Mouse (Mus musculus) cortical plate, adult 2 months (tissue): ENCODE measurements around the gene Hmox1. TPM values are rescaled to one million over a fixed set of nuclear protein-coding genes. Genes with fewer than 3 reads are reported as not detected.

Experiments
- H3K27ac ChIP-seq: fragments of 200-500 bp; 2 replicates; pipeline ENCODE4 v1.5.1; 2012; ENCODE audit warnings: low read length, control low read depth, inconsistent platforms; ENCODE audit not compliant: insufficient read depth
- H3K4me1 ChIP-seq: fragments of 200-500 bp; 2 replicates; pipeline ENCODE4 v1.6.1; 2011; ENCODE audit warnings: low read length; ENCODE audit not compliant: control insufficient read depth, insufficient read depth
- H3K4me3 ChIP-seq: fragments of 200-500 bp; 2 replicates; pipeline ENCODE4 v1.5.1; 2011; ENCODE audit warnings: mild to moderate bottlenecking, low read length, control low read depth; ENCODE audit not compliant: insufficient read depth
- CTCF ChIP-seq: fragments of 200-500 bp; IDR thresholded peaks from 2 replicates; pipeline ENCODE4 v1.5.1; 2011; ENCODE audit warnings: mild to moderate bottlenecking, control low read depth, low read length; ENCODE audit not compliant: insufficient read depth; ENCODE audit errors: extremely low read depth
- POLR2A ChIP-seq: fragments of 200-500 bp; IDR thresholded peaks from 2 replicates; pipeline ENCODE4 v1.6.1; 2011; ENCODE audit warnings: mild to moderate bottlenecking, low read length, control low read depth; ENCODE audit not compliant: insufficient read depth; ENCODE audit errors: extremely low read depth
- polyA plus RNA-seq: library from polyadenylated mRNA; depleted of rRNA; stranded (reverse); fragments of >200 nt; gene quantifications from 2 replicates; pipeline ENCODE4 v1.2.3, GENCODE M21; 2012

Gene Hmox1
- polyA plus RNA-seq, 1 experiment: 6.5 TPM

DNA sequence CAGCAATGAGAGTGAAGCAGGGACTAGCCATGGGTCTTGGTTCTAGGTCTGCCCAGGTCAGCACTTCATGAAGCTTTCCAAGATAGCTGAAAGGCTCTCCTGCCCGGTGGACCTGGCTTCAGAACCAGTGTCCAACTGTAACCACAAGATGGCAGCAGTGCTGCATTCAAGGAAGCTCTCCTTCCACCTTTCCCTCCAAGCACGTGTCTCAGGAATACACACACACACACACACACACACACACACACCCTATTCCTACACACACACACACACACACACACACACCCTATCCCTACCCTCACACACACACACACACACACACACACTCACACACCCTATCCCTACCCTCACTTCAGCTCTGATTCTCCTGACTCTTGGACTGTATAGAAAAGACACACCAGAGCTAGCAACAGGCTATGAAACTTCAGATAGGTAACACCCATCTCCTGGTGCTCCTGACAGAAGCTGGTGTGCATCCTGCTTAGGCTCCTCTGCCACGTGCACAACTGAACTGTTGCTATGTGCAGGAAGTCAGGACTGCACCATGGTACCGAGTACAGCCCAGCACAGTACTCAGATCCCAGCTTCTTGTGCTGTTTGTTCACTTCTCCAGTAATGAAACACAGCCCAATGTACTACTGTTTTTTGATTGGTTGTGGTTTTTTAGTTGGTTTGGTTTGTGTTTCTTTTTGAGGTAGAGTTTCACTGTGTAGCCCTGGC is 21.6 kb upstream of the Hmox1 start:
- Histone ChIP-seq H3K27ac (no peak overlapping the region), H3K4me1 (no peaks in the 10 kb centered on the region), H3K4me3 (no peak overlapping the region)
- peak; percentile 98 for TF ChIP-seq CTCF
- TF ChIP-seq POLR2A: no peak

- Histone ChIP-seq H3K4me1 (no peaks in the 10 kb centered on the region), H3K27ac (no peak overlapping the region), H3K4me3 (no peak overlapping the region)
- TF ChIP-seq POLR2A (no peak), CTCF (no peak)
Observed at GRCm38 (mm10) chr8:75074876-75075275, 18.5 kb upstream of the Hmox1 start.

GRCm38 (mm10) chr8:75078215-75078614 is 15.2 kb upstream of the Hmox1 start:
- Histone ChIP-seq H3K4me3 (no peak overlapping the region), H3K4me1 (no peaks in the 10 kb centered on the region), H3K27ac (no peak overlapping the region)
- TF ChIP-seq CTCF: no peak
- TF ChIP-seq POLR2A: no peak

DNA sequence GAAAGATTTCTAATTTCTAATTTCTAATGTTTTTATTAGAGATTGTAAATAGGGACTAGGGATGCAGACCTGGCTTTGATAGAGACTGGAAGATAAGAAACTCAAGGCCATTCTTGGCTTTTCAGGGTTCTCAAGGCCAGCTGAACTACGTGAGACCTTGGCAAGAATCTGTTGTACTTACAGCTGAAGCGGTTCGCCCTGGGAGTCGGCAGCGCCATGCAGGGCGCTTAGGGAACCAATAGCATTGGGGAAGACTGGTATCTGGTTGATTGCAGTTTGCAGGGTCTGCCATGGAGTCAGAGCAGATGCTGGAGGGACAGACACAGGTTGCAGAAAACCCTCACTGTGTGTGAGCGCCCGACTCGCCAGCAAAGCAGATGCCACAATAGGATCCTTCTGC is 14.6 kb upstream of the Hmox1 start:
- TF ChIP-seq CTCF (no peak), POLR2A (no peak)
- Histone ChIP-seq H3K4me1 (no peaks in the 10 kb centered on the region), H3K4me3 (no peak overlapping the region), H3K27ac (no peak overlapping the region)

- H3K4me1 ChIP-seq: no peaks in the 10 kb centered on the region
- no peak overlapping the region for H3K4me3 ChIP-seq
- TF ChIP-seq POLR2A: no peak
- TF ChIP-seq CTCF: no peak
- no peak overlapping the region for H3K27ac ChIP-seq
Observed at GRCm38 (mm10) chr8:75081364-75082040, 11.9 kb upstream of the Hmox1 start.

DNA sequence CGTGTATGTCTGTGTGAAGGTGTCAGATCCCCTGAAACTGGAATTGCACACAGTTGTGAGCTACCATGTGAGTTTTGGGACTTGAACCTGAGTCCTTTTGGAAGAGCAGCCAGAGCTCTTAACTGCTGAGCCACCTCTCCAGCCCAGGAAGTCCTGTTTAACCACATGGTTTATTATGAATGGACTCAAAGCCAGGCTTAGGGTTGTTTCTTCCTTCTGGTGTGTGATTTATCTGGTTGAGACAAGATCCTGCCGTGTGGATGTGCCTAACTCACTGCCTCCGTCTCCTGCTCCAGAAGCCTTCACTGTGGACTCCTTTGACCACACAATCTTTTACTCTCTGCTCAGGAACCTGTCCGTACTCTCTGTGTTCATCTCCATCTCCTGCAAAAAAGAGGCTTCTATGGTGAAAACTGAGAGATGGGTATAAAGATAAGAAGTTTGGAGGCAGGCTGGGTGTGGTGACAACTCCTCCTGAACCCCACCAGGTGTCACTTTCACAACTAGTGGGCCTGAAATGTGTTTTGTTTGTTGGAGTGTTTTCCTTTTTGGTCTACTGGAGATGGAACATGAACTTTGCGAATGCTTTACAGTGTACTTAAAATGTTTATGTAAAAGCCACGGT is 11.1 kb upstream of the Hmox1 start:
- Histone ChIP-seq H3K4me3 (no peak overlapping the region), H3K27ac (no peak overlapping the region), H3K4me1 (no peaks in the 10 kb centered on the region)
- TF ChIP-seq CTCF (no peak), POLR2A (no peak)

DNA sequence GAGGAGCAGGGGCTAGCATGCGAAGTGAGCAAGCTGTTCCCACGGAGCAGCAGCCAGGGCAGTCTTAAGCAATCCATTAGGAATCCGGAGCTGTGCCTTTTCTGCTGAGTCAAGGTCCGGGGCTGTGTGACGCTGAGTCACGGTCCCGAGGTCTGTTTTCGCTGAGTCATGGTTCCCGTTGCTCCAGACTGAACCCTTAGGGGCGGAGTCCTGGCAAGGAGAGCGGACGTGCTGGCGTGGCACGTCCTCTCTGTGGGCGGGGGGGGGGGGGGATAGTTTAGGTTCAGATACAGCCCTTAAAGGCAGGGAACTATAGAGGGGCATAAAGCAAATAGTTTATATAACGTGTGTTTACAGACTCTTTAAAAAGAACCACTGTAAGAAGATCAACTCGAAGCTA is 9.6 kb upstream of the Hmox1 start:
- no peak overlapping the region for H3K27ac ChIP-seq

DNA sequence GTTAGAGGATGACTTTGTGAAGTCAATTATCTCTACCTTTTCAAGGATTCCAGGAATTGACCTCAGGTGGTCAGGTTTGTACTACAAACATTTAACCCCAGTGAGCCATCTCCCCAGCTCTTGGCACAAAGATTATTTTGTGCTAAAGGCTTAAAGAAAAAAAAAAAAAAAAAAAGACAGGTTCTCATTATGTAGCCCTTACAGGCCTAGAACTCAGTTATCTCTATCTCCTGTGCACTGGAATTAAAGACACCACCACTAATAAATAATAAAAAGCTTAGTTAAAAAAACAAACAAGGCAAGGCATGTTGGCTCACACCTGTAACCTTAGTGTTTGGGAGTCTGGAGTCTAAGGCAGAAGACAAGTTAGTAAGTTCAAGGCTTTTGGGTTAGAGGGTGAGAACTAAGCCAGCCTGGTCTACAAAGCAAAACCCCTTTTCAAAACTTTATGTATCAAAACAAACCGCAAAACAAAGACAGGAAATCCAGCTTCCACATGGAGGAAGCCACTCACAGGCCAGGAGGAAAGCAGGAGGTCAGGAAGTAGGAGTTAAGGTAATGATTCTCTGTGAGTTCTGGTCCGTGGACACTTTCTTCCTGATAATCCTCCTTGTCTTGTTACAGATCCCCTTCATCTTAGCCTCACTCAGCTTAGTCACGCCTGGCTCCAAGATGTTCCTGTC is 8.9 kb upstream of the Hmox1 start:
- Histone ChIP-seq H3K4me3 (no peak overlapping the region), H3K27ac (no peak overlapping the region), H3K4me1 (peaks cover 4% of the 10 kb centered on the region)
- TF ChIP-seq CTCF (no peak), POLR2A (no peak)

More for the DNA sequence above, 9.6 kb upstream of the Hmox1 start:
- TF ChIP-seq POLR2A (no peak), CTCF (no peak)
- peak overlapping the region; percentile 19 for H3K4me3 ChIP-seq
- H3K4me1 ChIP-seq: no peaks in the 10 kb centered on the region; the same call in 1 of the 2 replicates

DNA sequence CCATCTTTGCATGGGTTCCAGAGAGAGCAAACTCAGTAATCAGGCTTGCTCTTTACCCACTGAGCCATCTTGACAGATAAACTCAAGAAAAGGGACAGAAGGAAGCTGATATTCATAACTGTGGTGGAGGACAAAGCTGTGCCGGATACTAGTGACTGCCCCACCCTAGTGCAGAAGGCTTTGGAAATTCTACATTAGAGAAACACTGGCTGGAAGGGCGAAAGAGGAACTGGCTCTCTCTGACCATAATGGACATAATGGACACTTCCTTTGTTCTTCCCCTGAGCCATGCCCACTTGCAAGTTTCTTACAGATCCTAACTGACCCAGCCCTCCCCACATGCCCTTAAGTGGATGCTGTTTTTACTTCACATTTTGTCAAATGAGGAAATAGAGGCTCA is 7.4 kb upstream of the Hmox1 start:
- Histone ChIP-seq H3K4me3 (no peak overlapping the region), H3K27ac (no peak overlapping the region), H3K4me1 (peaks cover 4% of the 10 kb centered on the region)
- TF ChIP-seq POLR2A (no peak), CTCF (no peak)
